In genomic region chr6:137560358-137560859, GRCm38 (mm10) we compare ENCODE assay signal across 9 mouse cellular contexts.
DNase-seq lines count a peak whose midpoint lies in the region; ATAC-seq and TF ChIP-seq lines count a peak whose summit lies in the region.
"Had no signal": no experiment of that assay in that cellular context is flagged by ENCODE, and none has a peak within 500 bp of the region (broad histone marks: within the 10 kb centered on the region; RNA-seq: fewer than 3 reads in every experiment).

No protein-coding gene starts in this region.

- WGBS in forebrain, embryonic 11.5 days = 41% methylated on average over 12 of the region's 12 CpGs
- 36% methylated on average over 12 of the region's 12 CpGs for WGBS in forebrain, postnatal 0 days
- WGBS in embryonic facial prominence, embryonic 15.5 days = 13% methylated on average over 12 of the region's 12 CpGs
- WGBS in heart, postnatal 0 days = 32% methylated on average over 12 of the region's 12 CpGs
- WGBS in limb, embryonic 13.5 days = 25% methylated on average over 12 of the region's 12 CpGs
- WGBS in stomach, embryonic 16.5 days = 50% methylated on average over 12 of the region's 12 CpGs

- no peak for DNase-seq in forebrain, embryonic 11.5 days (ENCODE audit: low spot score)
- no peak for DNase-seq in forebrain, postnatal 0 days
- DNase-seq in heart, postnatal 0 days (ENCODE audit: low spot score) = peak; percentile 40
- DNase-seq in left cerebral cortex, postnatal 10 days (ENCODE audit: extremely low spot score in 1 of 2, low spot score in 2 of 2) = no peak
- no peak for DNase-seq in MN1 (ENCODE audit: low spot score)

- TF ChIP-seq CTCF in forebrain, postnatal 0 days (IDR thresholded peaks at IDR 0.05; ENCODE audit: low read depth) = no peak
- no peak for TF ChIP-seq CTCF in heart, postnatal 0 days (IDR thresholded peaks at IDR 0.05; ENCODE audit: low read depth)

- no peak overlapping the region for H3K9ac ChIP-seq in forebrain, embryonic 11.5 days (ENCODE audit: low read length)
- no peak overlapping the region for H3K9ac ChIP-seq in forebrain, postnatal 0 days
- H3K9ac ChIP-seq in embryonic facial prominence, embryonic 15.5 days = no peak overlapping the region
- H3K9ac ChIP-seq in heart, postnatal 0 days (replicated peaks; ENCODE audit: low read depth, low read length) = no peak overlapping the region
- no peak overlapping the region for H3K9ac ChIP-seq in limb, embryonic 13.5 days
- 0 out of 2 replicates have a peak overlapping the region, but pooled peaks have one; percentile 26 for H3K9ac ChIP-seq in stomach, embryonic 16.5 days (ENCODE audit: low read length)

- TF ChIP-seq EP300 in heart, postnatal 0 days (IDR thresholded peaks at IDR 0.05; ENCODE audit: low read depth) = no peak

- ATAC-seq in forebrain, embryonic 11.5 days (replicated peaks; ENCODE audit: low FRiP score) = 0 out of 2 replicates have a peak, but pooled peaks have one; percentile 5
- ATAC-seq in forebrain, postnatal 0 days = no peak
- ATAC-seq in embryonic facial prominence, embryonic 15.5 days (ENCODE audit: insufficient number of reproducible peaks, low FRiP score, low TSS enrichment, low read depth) = peak; percentile 70
- peak; percentile 28 for ATAC-seq in heart, postnatal 0 days (ENCODE audit: insufficient read depth, low read depth)
- ATAC-seq in limb, embryonic 13.5 days (ENCODE audit: low FRiP score, low read depth) = peak; percentile 70
- no peak for ATAC-seq in stomach, embryonic 16.5 days (ENCODE audit: insufficient read depth, low FRiP score)

- no peaks in the 10 kb centered on the region for H3K27me3 ChIP-seq in forebrain, embryonic 11.5 days (ENCODE audit: control insufficient read depth, insufficient read depth, low read length)
- H3K27me3 ChIP-seq in forebrain, postnatal 0 days (ENCODE audit: insufficient read depth, low read length) = no peaks in the 10 kb centered on the region
- no peaks in the 10 kb centered on the region for H3K27me3 ChIP-seq in embryonic facial prominence, embryonic 15.5 days
- H3K27me3 ChIP-seq in heart, postnatal 0 days (ENCODE audit: control insufficient read depth, insufficient read depth, low read length) = no peaks in the 10 kb centered on the region
- peaks cover 16% of the 10 kb centered on the region for H3K27me3 ChIP-seq in limb, embryonic 13.5 days
- no peaks in the 10 kb centered on the region for H3K27me3 ChIP-seq in stomach, embryonic 16.5 days (ENCODE audit: control insufficient read depth, insufficient read depth, low read length)
- H3K27me3 ChIP-seq: CH12.LX had no signal

- no peak overlapping the region for H3K4me2 ChIP-seq in forebrain, embryonic 11.5 days (ENCODE audit: low read depth, low read length, severe bottlenecking)
- H3K4me2 ChIP-seq in forebrain, postnatal 0 days (ENCODE audit: low read depth) = no peak overlapping the region
- 0 out of 2 replicates have a peak overlapping the region, but pooled peaks have one; percentile 13 for H3K4me2 ChIP-seq in embryonic facial prominence, embryonic 15.5 days (replicated peaks)
- H3K4me2 ChIP-seq in heart, postnatal 0 days (ENCODE audit: low read depth, low read length) = peak overlapping the region; percentile 26; the same call in 1 of the 2 replicates
- no peak overlapping the region for H3K4me2 ChIP-seq in limb, embryonic 13.5 days (replicated peaks)
- no peak overlapping the region for H3K4me2 ChIP-seq in stomach, embryonic 16.5 days (ENCODE audit: low read depth, low read length)

- H3K4me3 ChIP-seq in forebrain, embryonic 11.5 days (ENCODE audit: low read depth, low read length) = no peak overlapping the region
- no peak overlapping the region for H3K4me3 ChIP-seq in forebrain, postnatal 0 days (ENCODE audit: low read depth, low read length)
- no peak overlapping the region for H3K4me3 ChIP-seq in embryonic facial prominence, embryonic 15.5 days (replicated peaks)
- H3K4me3 ChIP-seq in heart, postnatal 0 days (ENCODE audit: low read depth, low read length) = no peak overlapping the region
- H3K4me3 ChIP-seq in limb, embryonic 13.5 days = no peak overlapping the region
- H3K4me3 ChIP-seq in stomach, embryonic 16.5 days (replicated peaks; ENCODE audit: low read length) = no peak overlapping the region

- intact Hi-C loops in left cerebral cortex, postnatal 10 days (cut with DNase I) = no loop called here

- H3K9me3 ChIP-seq in forebrain, embryonic 11.5 days (ENCODE audit: control insufficient read depth, low read length) = no peaks in the 10 kb centered on the region
- no peaks in the 10 kb centered on the region for H3K9me3 ChIP-seq in forebrain, postnatal 0 days (ENCODE audit: low read length)
- no peaks in the 10 kb centered on the region for H3K9me3 ChIP-seq in embryonic facial prominence, embryonic 15.5 days (replicated peaks)
- no peaks in the 10 kb centered on the region for H3K9me3 ChIP-seq in heart, postnatal 0 days (replicated peaks; ENCODE audit: control insufficient read depth, low read length)
- H3K9me3 ChIP-seq in limb, embryonic 13.5 days = no peaks in the 10 kb centered on the region
- no peaks in the 10 kb centered on the region for H3K9me3 ChIP-seq in stomach, embryonic 16.5 days (replicated peaks; ENCODE audit: control insufficient read depth, low read length)

- H3K27ac ChIP-seq in forebrain, embryonic 11.5 days (ENCODE audit: low read depth, low read length) = no peak overlapping the region
- H3K27ac ChIP-seq in forebrain, postnatal 0 days (ENCODE audit: low read depth, low read length) = no peak overlapping the region
- H3K27ac ChIP-seq in embryonic facial prominence, embryonic 15.5 days (replicated peaks) = peak overlapping the region; percentile 67
- peak overlapping the region; percentile 39 for H3K27ac ChIP-seq in heart, postnatal 0 days (ENCODE audit: low read depth)
- peak overlapping the region; percentile 28; the same call in 1 of the 2 replicates for H3K27ac ChIP-seq in limb, embryonic 13.5 days
- H3K27ac ChIP-seq in stomach, embryonic 16.5 days (ENCODE audit: low read length) = peak overlapping the region; percentile 27; the same call in 1 of the 2 replicates

- no peaks in the 10 kb centered on the region for H3K4me1 ChIP-seq in forebrain, embryonic 11.5 days (replicated peaks; ENCODE audit: control insufficient read depth, insufficient read depth, low read length)
- no peaks in the 10 kb centered on the region for H3K4me1 ChIP-seq in forebrain, postnatal 0 days (ENCODE audit: insufficient read depth)
- H3K4me1 ChIP-seq in embryonic facial prominence, embryonic 15.5 days = peaks cover 27% of the 10 kb centered on the region
- peaks cover 30% of the 10 kb centered on the region for H3K4me1 ChIP-seq in heart, postnatal 0 days (ENCODE audit: control insufficient read depth, insufficient read depth)
- peaks cover 34% of the 10 kb centered on the region for H3K4me1 ChIP-seq in limb, embryonic 13.5 days
- peaks cover 7% of the 10 kb centered on the region; the same call in 1 of the 2 replicates for H3K4me1 ChIP-seq in stomach, embryonic 16.5 days (ENCODE audit: control insufficient read depth, insufficient read depth, low read length)

- no peaks in the 10 kb centered on the region for H3K36me3 ChIP-seq in forebrain, embryonic 11.5 days (ENCODE audit: control insufficient read depth, insufficient read depth, low read length)
- H3K36me3 ChIP-seq in forebrain, postnatal 0 days (ENCODE audit: insufficient read depth) = no peaks in the 10 kb centered on the region
- no peaks in the 10 kb centered on the region for H3K36me3 ChIP-seq in embryonic facial prominence, embryonic 15.5 days
- H3K36me3 ChIP-seq in heart, postnatal 0 days (replicated peaks; ENCODE audit: control insufficient read depth, insufficient read depth, low read length) = no peaks in the 10 kb centered on the region
- H3K36me3 ChIP-seq in limb, embryonic 13.5 days = no peaks in the 10 kb centered on the region
- no peaks in the 10 kb centered on the region for H3K36me3 ChIP-seq in stomach, embryonic 16.5 days (ENCODE audit: control insufficient read depth, insufficient read depth, low read length)

Comparison
In these comparisons a context has a peak if more than half of its experiments do, and no peak if none do; other contexts are left out.
1. ATAC-seq: peak in forebrain, embryonic 11.5 days (single experiment), embryonic facial prominence, embryonic 15.5 days (single experiment), heart, postnatal 0 days (single experiment) and limb, embryonic 13.5 days (single experiment); none in forebrain, postnatal 0 days (single experiment) and stomach, embryonic 16.5 days (single experiment).
2. H3K27ac ChIP-seq: peak in embryonic facial prominence, embryonic 15.5 days (single experiment), heart, postnatal 0 days (single experiment), limb, embryonic 13.5 days (single experiment) and stomach, embryonic 16.5 days (single experiment); none in forebrain, embryonic 11.5 days (single experiment) and forebrain, postnatal 0 days (single experiment).
3. H3K4me2 ChIP-seq: peak in embryonic facial prominence, embryonic 15.5 days (single experiment) and heart, postnatal 0 days (single experiment); none in forebrain, embryonic 11.5 days (single experiment), forebrain, postnatal 0 days (single experiment), limb, embryonic 13.5 days (single experiment) and stomach, embryonic 16.5 days (single experiment).